Mouse (Mus musculus): ENCODE measurements around the gene Zbed4.
"Not testable (repeated sequence)": the region's sequence is repeated elsewhere in the genome, so short reads cannot be mapped to it uniquely, and the experiment has no call there.

The Zbed4 gene

DNA sequence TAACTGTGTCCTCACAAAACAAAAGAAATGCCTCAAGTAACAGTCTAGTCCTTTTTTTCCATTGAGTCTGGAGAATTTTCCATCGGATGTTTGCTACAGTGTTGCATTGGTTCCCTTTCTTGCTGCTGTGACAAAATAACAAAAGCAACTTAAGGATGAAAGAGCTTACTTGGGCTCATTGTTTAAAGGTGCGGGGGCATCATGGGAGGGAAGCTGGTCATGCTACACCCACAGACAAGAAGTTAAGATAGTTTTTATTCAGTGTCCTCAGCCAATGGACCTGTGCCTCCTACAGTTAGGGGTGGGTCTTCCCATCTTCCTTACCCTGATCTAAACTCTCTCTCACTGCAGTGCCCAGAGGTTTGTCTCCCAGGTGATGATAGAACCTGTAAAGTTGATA, 13.0 kb upstream of the Zbed4 start:
- no peak for DNase-seq (ENCODE audit: low spot score)

DNA sequence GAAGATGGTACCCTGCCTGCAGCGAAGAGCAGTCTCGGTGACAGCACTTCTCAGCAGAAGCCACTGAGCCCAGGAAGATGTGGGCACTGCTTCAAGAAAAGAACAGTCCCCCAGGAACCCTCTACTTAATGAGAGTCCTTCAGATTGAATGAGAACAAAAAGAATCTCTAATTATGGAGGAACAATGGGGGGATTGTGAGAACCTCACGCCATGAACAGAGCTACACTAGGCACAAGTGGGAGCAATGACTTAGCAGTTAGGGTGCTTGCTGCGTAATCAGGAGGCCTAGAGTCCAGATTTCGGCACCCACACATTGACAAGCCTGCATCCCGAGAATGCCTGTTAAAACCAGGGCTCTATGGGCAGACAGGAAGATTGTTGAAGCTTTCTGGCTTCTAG, 10.1 kb upstream of the Zbed4 start:
- no peak for DNase-seq (ENCODE audit: low spot score)

DNA sequence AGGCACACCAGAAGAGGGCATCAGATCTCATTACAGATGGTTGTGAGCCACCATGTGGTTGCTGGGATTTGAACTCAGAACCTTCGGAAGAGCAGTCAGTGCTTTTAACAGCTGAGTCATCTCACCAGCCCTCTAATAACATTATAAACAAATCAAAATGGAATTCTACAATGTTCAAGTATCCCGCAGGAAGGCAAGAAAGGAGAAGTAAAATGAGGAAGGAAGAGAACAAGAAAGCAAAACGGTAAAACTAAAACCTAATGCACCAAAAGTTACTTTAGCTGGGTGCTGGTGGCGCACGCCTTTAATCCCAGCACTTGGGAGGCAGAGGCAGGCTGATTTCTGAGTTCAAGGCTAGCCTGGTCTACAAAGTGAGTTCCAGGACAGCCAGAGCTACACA, 8.1 kb upstream of the Zbed4 start:
- not testable (repeated sequence) for DNase-seq (ENCODE audit: low spot score)

DNA sequence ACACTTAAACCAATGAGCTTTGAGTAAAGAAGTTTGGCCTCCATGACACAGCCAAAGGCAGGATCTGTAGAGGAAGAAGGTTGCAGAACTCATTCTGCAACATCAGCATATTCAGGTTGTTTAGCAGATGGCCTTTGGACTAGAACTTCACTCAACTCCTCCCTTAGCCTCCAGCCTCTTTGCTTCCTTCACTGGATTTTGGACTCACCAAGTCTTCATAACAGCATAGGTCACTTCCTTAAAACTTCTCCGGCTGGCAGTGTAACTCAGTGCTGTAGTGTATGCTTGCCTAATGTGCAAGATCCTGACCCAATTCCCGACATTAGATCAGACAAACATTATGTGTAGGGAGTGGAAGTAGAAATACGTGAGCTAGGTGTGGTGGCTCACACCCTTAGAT, 6.1 kb upstream of the Zbed4 start:
- DNase-seq (ENCODE audit: low spot score): no peak

GRCm38 (mm10) chr15:88745926-88746325, 5.5 kb upstream of the Zbed4 start:
- no peak for DNase-seq (ENCODE audit: low spot score)

- not testable (repeated sequence) for DNase-seq (ENCODE audit: low spot score)
Measured at GRCm38 (mm10) chr15:88749617-88750016, 1.8 kb upstream of the Zbed4 start.

DNA sequence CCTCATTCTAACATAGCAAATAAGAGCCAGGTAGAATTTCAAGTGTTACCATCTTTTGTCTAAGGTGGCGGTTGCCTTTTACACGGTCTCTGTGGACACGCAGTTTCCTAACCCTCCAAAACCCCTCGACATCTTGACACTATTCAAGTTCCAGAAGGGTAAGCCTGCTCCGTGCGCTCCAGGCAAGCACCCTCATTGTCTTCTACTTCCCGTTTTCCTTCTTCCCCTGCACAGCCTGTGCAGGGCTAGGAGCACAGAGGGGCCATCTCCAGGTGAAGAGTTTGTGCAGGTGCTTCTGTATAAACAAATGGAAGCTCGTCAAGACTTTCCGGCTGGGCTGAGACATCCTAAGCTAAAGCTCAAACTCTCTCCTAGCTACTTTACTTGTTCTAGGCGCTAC, 1.4 kb upstream of the Zbed4 start:
- no peak for DNase-seq (ENCODE audit: low spot score)

GRCm38 (mm10) chr15:88750677-88751563, 540 bp upstream of the Zbed4 start:
- DNase-seq (ENCODE audit: low spot score): peak; percentile 99

- no peak for DNase-seq (ENCODE audit: low spot score)
Measured at GRCm38 (mm10) chr15:88752403-88752733, 908 bp downstream of the Zbed4 start.

GRCm38 (mm10) chr15:88754896-88755295, 3.4 kb downstream of the Zbed4 start:
- DNase-seq (ENCODE audit: low spot score): no peak

DNA sequence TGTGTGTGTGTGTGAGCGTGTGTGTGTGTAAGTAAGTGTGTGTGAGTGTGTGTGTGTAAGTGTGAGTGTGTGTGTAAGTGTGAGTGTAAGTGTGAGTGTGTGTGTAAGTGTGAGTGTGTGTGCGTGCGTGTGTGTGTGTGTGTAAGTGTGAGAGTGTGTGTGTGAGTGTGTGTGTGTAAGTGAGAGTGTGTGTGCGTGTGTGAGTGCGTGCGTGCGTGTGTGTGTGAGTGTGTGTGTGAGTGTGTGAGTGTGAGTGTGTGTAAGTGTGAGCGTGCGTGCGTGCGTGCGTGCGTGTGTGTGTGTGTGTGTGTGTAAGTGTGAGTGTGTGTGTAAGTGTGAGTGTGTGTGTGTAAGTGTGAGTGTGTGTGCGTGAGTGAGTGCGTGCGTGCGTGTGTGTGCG, 4.3 kb downstream of the Zbed4 start:
- DNase-seq (ENCODE audit: low spot score): no peak

DNA sequence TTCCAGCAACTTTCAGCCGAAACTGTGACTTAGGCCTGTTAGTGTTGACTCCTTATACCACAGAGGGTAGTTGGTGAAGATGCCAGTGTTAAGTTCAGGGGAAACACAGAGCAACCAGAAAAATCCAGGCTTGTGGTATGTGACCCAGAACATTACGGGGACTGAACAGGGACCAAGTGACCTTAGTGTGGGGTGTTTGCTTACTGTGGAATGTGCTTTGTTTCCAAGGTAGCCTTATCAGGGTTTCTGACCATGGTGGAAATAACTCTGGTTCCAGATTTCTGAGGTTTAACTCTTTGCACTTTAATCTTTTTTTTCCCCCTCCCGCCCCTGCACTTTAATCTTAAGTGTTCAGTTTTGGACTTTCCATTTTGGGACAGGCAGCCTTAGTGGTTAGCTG, 6.6 kb downstream of the Zbed4 start:
- peak; percentile 31 for DNase-seq (ENCODE audit: low spot score)

- DNase-seq (ENCODE audit: low spot score): no peak
Measured at GRCm38 (mm10) chr15:88761551-88761950, 10.1 kb downstream of the Zbed4 start.

DNA sequence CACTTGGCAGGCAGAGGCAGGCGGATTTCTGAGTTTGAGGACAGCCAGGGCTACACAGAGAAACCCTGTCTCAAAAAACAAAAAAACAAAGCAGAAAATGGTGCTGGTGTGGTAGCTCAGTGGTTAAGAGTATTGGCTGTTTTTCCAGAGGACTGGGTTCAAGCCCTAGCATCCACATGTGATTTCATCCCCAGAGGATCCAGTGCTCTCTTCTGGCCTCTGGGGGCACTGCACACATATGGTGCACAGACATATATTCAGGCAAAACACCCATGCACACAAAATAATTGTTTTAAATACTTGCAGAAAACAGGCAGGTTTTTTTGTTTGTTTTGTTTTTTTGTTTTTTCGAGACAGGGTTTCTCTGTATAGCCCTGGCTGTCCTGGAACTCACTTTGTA, 14.7 kb downstream of the Zbed4 start:
- DNase-seq (ENCODE audit: low spot score): not testable (repeated sequence)

DNA sequence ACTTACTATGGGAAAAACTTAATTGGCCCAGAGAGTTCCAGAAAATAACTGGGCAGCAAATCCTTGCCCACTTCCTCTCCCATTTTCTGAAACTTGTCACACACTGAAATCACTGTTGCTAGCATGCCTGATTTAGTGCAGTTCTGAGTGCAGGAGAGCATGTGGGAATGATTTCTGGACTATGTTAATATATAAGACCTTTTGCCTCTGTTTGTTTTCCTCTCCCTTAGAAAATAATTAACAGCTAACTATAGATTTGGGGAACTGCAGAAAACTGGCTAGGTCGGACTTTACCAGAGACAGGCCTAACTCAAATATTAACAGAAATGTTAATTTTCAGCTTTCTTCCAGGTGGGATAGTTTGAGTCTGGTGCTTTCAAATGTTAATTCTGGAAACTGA, 17.1 kb downstream of the Zbed4 start:
- DNase-seq (ENCODE audit: low spot score): no peak

- not testable (repeated sequence) for DNase-seq (ENCODE audit: low spot score)
Measured at GRCm38 (mm10) chr15:88774630-88775029, 23.2 kb downstream of the Zbed4 start.

GRCm38 (mm10) chr15:88792140-88792850, 40.8 kb downstream of the Zbed4 start:
- no peak for DNase-seq (ENCODE audit: low spot score)

DNA sequence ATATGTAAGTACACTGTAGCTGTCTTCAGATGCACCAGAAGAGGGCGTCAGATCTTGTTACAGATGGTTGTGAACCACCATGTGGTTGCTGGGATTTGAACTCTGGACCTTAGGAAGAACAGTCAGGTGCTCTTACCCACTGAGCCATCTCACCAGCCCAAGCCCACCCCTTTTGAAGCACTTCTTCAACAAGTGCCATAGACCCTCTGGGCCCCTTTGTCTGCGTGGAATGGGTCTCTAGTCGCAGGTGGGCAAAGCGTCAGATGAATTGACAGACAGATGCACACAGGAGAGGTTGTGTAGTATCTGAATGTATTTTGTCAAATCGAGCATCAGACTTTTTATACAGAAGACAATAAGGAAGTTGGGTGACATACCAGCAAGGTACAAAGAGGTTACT, 43.3 kb downstream of the Zbed4 start:
- not testable (repeated sequence) for DNase-seq (ENCODE audit: low spot score)

- DNase-seq (ENCODE audit: low spot score): peak; percentile 86
Measured at GRCm38 (mm10) chr15:88799950-88800371, 48.5 kb downstream of the Zbed4 start.

DNA sequence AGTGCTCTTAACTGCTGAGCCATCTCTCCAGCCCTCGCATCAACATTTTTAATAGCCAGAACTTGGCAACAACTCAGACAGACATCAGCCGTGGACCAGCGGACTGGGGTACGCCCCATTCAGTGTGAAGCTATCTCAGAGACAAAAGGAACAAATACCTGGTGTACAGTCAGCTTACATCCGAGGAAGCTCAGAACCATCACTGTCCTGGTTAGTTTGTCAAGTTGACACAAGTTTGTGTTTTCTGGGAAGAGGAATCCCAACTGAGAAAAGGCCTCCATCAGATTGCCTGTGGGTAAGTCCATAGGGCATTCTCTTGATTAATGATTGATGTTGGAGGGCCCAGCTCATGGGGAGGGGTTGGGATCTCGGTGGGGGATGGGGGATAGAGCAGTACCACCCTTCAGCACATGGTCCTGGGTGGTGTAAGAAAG, 49.5 kb downstream of the Zbed4 start:
- no peak for DNase-seq (ENCODE audit: low spot score)

DNA sequence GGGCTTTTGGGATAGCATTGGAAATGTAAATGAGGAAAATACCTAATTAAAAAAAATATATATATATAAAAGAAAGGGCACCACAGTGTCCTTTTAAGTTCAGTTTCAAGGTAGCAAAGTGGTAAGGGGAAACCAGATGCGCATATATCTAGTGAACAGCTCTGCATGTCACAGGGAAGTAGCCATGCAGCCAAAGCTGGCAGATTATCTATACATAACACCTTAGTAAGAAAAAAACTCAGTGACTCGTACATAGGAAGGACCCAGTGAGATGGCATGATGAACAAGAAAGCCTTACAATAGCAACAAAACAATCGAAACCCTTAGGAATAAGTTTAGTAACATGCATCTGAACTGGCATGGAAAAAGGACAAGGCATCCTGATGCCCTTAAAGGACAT, 50.4 kb downstream of the Zbed4 start:
- no peak for DNase-seq (ENCODE audit: low spot score)

- DNase-seq (ENCODE audit: low spot score): no peak
Measured at GRCm38 (mm10) chr15:88802348-88802747, 50.9 kb downstream of the Zbed4 start.

DNA sequence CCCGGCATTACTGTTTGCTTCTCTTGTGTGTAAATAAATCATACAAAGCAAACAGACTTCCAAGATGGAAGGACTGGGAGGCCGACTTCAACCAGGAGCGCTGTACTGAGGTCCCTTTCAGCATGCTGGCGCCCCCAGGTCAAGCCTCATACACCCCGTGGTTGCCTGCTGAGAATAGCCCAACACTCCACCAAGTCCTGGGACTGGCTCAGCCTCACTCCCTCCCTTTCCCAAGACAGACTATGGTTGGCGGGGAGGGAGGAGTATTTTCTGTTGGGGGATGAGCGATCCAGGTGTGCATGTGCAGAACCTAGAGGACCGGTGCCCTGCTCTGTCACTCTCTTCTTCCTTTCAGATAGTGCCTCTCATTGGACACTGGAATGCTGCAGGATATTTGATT, 56.7 kb downstream of the Zbed4 start:
- DNase-seq (ENCODE audit: low spot score): no peak

Data from lung, postnatal 25 days (tissue).